Mouse (Mus musculus) olfactory bulb, adult 2 months (tissue): Measurements from ENCODE around the gene Rad51b.

ENCODE experiments used
- CTCF ChIP-seq: fragments of 200-500 bp; IDR thresholded peaks from 2 replicates; pipeline ENCODE4 v1.5.1; 2012; ENCODE audit warnings: low read depth, mild to moderate bottlenecking, low read length, moderate library complexity; ENCODE audit not compliant: insufficient read depth
- POLR2A ChIP-seq: fragments of 200-500 bp; IDR thresholded peaks from 2 replicates; pipeline ENCODE4 v1.6.1; 2012; ENCODE audit warnings: mild to moderate bottlenecking, low read depth, low read length, moderate library complexity; ENCODE audit not compliant: insufficient read depth

DNA sequence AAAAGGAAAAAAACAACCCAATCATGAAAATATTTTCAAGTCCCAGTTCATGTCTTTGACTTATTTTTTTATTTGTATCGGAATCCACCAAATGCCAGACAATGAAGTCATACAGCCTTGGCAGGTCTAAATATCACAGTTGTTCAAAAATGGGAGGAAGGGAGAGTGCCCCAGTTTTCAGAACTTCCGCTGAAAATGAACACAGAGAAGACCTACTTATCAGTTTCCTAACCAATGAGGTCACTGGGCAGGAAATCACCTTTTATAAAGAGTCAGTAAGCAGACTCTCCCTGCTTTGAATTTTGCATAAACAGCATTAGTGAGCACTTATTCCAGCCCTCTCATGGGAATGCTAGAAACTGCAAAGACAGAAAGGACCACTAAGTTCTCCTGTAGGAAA is 465.0 kb downstream of the Rad51b start:
- TF ChIP-seq CTCF (no peak), POLR2A (no peak)
